In genomic region chr13:46468251-46468650, GRCm38 (mm10) we compare ENCODE assay signal across 16 mouse cellular contexts. TPM values are rescaled to one million over a fixed set of nuclear protein-coding genes. Genes with fewer than 3 reads are reported as not detected.
"Had no signal": no experiment of that assay in that cellular context is flagged by ENCODE, and none has a peak within 500 bp of the region (broad histone marks: within the 10 kb centered on the region; RNA-seq: fewer than 3 reads in every experiment).

No protein-coding gene starts in this region.

- DNase-seq: retina, postnatal 1 day; right cerebral cortex, adult 18-20 months; right cerebral cortex, postnatal 14 days; right cerebral cortex, postnatal 25 days; right cerebral cortex, postnatal 4 days; spleen, adult 18-20 months; thymus, adult 18-20 months; thymus, adult 2 months; thymus, postnatal 14 days; thymus, postnatal 25 days; thymus, postnatal 36 days; thymus, postnatal 4 days had no signal

- H3K9ac ChIP-seq: neural tube, embryonic 15.5 days; stomach, embryonic 15.5 days had no signal

- H3K27ac ChIP-seq: neural tube, embryonic 15.5 days; stomach, embryonic 15.5 days; stomach, postnatal 0 days had no signal

- H3K4me2 ChIP-seq: neural tube, embryonic 15.5 days; stomach, embryonic 15.5 days had no signal

- H3K27me3 ChIP-seq: neural tube, embryonic 15.5 days; stomach, embryonic 15.5 days had no signal

- H3K4me1 ChIP-seq: stomach, embryonic 15.5 days had no signal

- H3K4me3 ChIP-seq: neural tube, embryonic 15.5 days; stomach, embryonic 15.5 days had no signal

- H3K36me3 ChIP-seq: neural tube, embryonic 15.5 days; stomach, embryonic 15.5 days had no signal

- H3K9me3 ChIP-seq: neural tube, embryonic 15.5 days; stomach, embryonic 15.5 days had no signal

RNA-seq across cellular contexts. Expression of gene Rbm24, which starts 50.0 kb away (rescaled TPM):
- total RNA-seq: neutrophil, adult 5-6 weeks had no signal
